Mouse (Mus musculus) heart, adult 2 months (tissue): ENCODE measurements around the gene Man1c1.

Source experiments
- CTCF ChIP-seq: fragments of 200-600 bp; IDR thresholded peaks from 2 replicates; pipeline ENCODE4 v1.8.1; 2022; ENCODE audit warnings: antibody characterized with exemption, mild to moderate bottlenecking, moderate library complexity
- EP300 ChIP-seq: fragments of 200-500 bp; IDR thresholded peaks from 2 replicates; pipeline ENCODE4 v1.6.1; 2011; ENCODE audit warnings: low read depth, low read length, control low read depth; ENCODE audit not compliant: insufficient read depth
- POLR2A ChIP-seq: fragments of 200-500 bp; IDR thresholded peaks from 2 replicates; pipeline ENCODE4 v1.6.1; 2011; ENCODE audit warnings: mild to moderate bottlenecking, low read depth, low read length, control low read depth; ENCODE audit not compliant: insufficient read depth

- TF ChIP-seq CTCF: no peak
- no peak for TF ChIP-seq POLR2A
- no peak for TF ChIP-seq EP300
Observed at GRCm38 (mm10) chr4:134657473-134657872, 46.6 kb downstream of the Man1c1 start.
